Mouse (Mus musculus): Measurements from ENCODE around the gene Srsf10. TPM values are rescaled to one million over a fixed set of nuclear protein-coding genes. Genes with fewer than 3 reads are reported as not detected.

The Srsf10 gene
- polyA plus RNA-seq (2017; shearing (Covaris generic)) = 158 TPM

GRCm38 (mm10) chr4:135855536-135856222, at the start of gene Srsf10:
Gene Srsf10 (plus strand): TSS chr4:135855747.

GRCm38 (mm10) chr4:135873526-135874202, 18.1 kb downstream of the Srsf10 start, which contains the start of gene Pnrc2:
Gene Pnrc2 (minus strand): TSS chr4:135873850.

GRCm38 (mm10) chr4:135895071-135895571, 39.6 kb downstream of the Srsf10 start, which contains the start of gene Cnr2:
Gene Cnr2 (plus strand): TSS chr4:135895394.

Other genes with a start within 250 kb of the Srsf10 start
- not detected for gene Ifnlr1, start 169.5 kb upstream of the Srsf10 start, polyA plus RNA-seq (2017; shearing (Covaris generic))
- gene Il22ra1, start 127.6 kb upstream of the Srsf10 start, polyA plus RNA-seq (2017; shearing (Covaris generic)) = not detected
- gene Myom3, start 96.0 kb upstream of the Srsf10 start, polyA plus RNA-seq (2017; shearing (Covaris generic)) = not detected
- 195 TPM for gene Pnrc2, start 18.1 kb downstream of the Srsf10 start, polyA plus RNA-seq (2017; shearing (Covaris generic))
- gene Cnr2, start 39.6 kb downstream of the Srsf10 start, polyA plus RNA-seq (2017; shearing (Covaris generic)) = 15.4 TPM
- gene Fuca1, start 65.0 kb downstream of the Srsf10 start, polyA plus RNA-seq (2017; shearing (Covaris generic)) = 88.7 TPM
- gene Hmgcl, start 90.7 kb downstream of the Srsf10 start, polyA plus RNA-seq (2017; shearing (Covaris generic)) = 70.9 TPM
- gene Gale, start 108.0 kb downstream of the Srsf10 start, polyA plus RNA-seq (2017; shearing (Covaris generic)) = 21.5 TPM
- 308 TPM for gene Lypla2, start 116.9 kb downstream of the Srsf10 start, polyA plus RNA-seq (2017; shearing (Covaris generic))
- gene Pithd1, start 131.5 kb downstream of the Srsf10 start, polyA plus RNA-seq (2017; shearing (Covaris generic)) = 77.8 TPM
- gene Eloa, start 166.0 kb downstream of the Srsf10 start, polyA plus RNA-seq (2017; shearing (Covaris generic)) = 50.7 TPM
- 326 TPM for gene Rpl11, start 197.7 kb downstream of the Srsf10 start, polyA plus RNA-seq (2017; shearing (Covaris generic))

Measured in CD4-positive, CD25-positive, alpha-beta regulatory T cell (primary cell).